Mouse (Mus musculus) hindbrain, embryonic 11.5 days (tissue): ENCODE data around the gene Aak1. TPM values are rescaled to one million over a fixed set of nuclear protein-coding genes. Genes with fewer than 3 reads are reported as not detected.

ENCODE experiments used
- ATAC-seq: fragments of 200-750 bp; cut with Nextera tagmentation; 2 replicates; pipeline ENCODE4 v1.8.0; 2017; ENCODE audit warnings: mild to moderate bottlenecking, moderate TSS enrichment, moderate library complexity; ENCODE audit not compliant: low FRiP score
- DNase-seq: peaks from one replicate; pipeline ENCODE4 v3.0.0-alpha.2; 2015; ENCODE audit warnings: low spot score
- H3K27ac ChIP-seq: fragments of 300-500 bp; sonication (generic); 2 replicates; pipeline ENCODE4 v1.5.1; 2014; ENCODE audit warnings: mild to moderate bottlenecking, low read depth, low read length
- H3K27me3 ChIP-seq: fragments of 300-500 bp; sonication (generic); 2 replicates; pipeline ENCODE4 v1.6.1; 2014; ENCODE audit warnings: mild to moderate bottlenecking, low read length, moderate library complexity, mixed read lengths; ENCODE audit not compliant: control insufficient read depth, insufficient read depth
- H3K36me3 ChIP-seq: fragments of 300-500 bp; sonication (generic); 2 replicates; pipeline ENCODE4 v1.6.1; 2014; ENCODE audit warnings: mild to moderate bottlenecking, low read length, moderate library complexity, mixed read lengths; ENCODE audit not compliant: control insufficient read depth, insufficient read depth
- H3K4me1 ChIP-seq: fragments of 300-500 bp; sonication (generic); replicated peaks from 2 replicates; pipeline ENCODE4 v1.6.1; 2014; ENCODE audit warnings: low read length, mixed read lengths; ENCODE audit not compliant: control insufficient read depth, insufficient read depth
- H3K4me2 ChIP-seq: fragments of 300-500 bp; sonication (generic); replicated peaks from 2 replicates; pipeline ENCODE4 v1.6.1; 2014; ENCODE audit warnings: mild to moderate bottlenecking, low read depth, low read length
- H3K4me3 ChIP-seq: fragments of 300-500 bp; sonication (generic); 2 replicates; pipeline ENCODE4 v1.5.1; 2014; ENCODE audit warnings: low read depth, low read length
- H3K9ac ChIP-seq: fragments of 300-500 bp; sonication (generic); 2 replicates; pipeline ENCODE4 v1.6.1; 2014; ENCODE audit warnings: low read depth, low read length
- H3K9me3 ChIP-seq: fragments of 300-500 bp; sonication (generic); 2 replicates; pipeline ENCODE4 v1.6.1; 2016; ENCODE audit warnings: low read length; ENCODE audit not compliant: control insufficient read depth
- WGBS: fragments of 180-500 bp; shearing (Covaris S2); extraction: QIAGEN DNeasy Blood & Tissue Kit; methylation state at CpG from one replicate; pipeline ENCODE4 v1.1.7; 2014; 5-methylcytosine and 5-hydroxymethylcytosine counted together
- polyA plus RNA-seq: library from polyadenylated mRNA; unstranded; fragments of >200 nt; fragmentation: Nextera tagmentation; extraction: Ambion mirVana; gene quantifications from 2 replicates; pipeline ENCODE4 v1.2.1, GENCODE M21; 2014

Gene Aak1
- polyA plus RNA-seq, 1 experiment from 2014 or later = 33.0 TPM

DNA sequence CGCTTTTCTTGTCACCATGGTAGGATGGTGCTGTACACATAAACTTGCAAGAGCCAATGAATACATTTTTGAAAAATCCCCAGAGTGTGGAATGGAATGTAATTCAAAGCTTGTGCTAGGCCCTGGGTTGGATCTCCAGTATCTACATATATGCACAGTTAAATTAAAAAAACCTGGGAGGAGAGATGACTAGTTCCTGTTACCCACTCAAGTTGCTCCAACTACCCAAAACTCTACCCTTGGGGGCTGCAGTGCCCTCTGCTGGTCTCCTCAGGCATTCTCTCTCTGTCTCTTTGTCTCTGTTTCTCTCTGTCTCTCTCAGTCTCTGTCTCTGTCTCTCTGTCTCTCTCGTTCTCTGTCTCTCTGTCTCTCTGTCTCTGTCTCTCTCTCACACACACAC lies 21.9 kb upstream of the Aak1 start:
- ATAC-seq (no peak), DNase-seq (no peak)
- Histone ChIP-seq H3K27ac (no peak overlapping the region), H3K27me3 (no peaks in the 10 kb centered on the region; the same call in 1 of the 2 replicates), H3K9ac (no peak overlapping the region), H3K36me3 (no peaks in the 10 kb centered on the region), H3K4me2 (no peak overlapping the region), H3K4me1 (peaks cover 2% of the 10 kb centered on the region; the same call in 1 of the 2 replicates), H3K9me3 (no peaks in the 10 kb centered on the region), H3K4me3 (no peak overlapping the region)
- 88% methylated on average over 2 of the region's 2 CpGs for WGBS

DNA sequence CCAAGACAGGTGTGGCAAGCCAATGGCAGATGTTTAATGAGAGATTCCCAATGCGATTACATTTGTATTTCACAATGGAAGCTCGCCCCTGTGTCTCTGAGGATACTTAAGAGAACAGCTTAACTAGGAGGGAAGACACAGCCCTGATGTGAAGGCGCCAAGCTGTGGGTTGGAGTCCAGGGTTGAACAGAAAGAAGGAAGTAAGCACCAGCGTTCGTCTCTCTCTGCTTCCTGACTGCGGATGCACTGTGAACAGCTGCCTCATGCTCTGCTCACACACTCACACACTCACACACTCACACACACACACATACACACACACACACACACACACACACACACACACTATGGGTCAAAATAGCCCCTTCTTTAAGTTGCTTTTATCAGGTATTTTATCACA lies 19.5 kb upstream of the Aak1 start:
- Histone ChIP-seq H3K27me3 (no peaks in the 10 kb centered on the region), H3K36me3 (no peaks in the 10 kb centered on the region), H3K9ac (no peak overlapping the region), H3K4me2 (no peak overlapping the region), H3K27ac (no peak overlapping the region), H3K4me3 (no peak overlapping the region), H3K4me1 (no peaks in the 10 kb centered on the region), H3K9me3 (no peaks in the 10 kb centered on the region)
- DNase-seq (no peak), ATAC-seq (no peak)
- WGBS = 84% methylated on average over 6 of the region's 6 CpGs

- no peaks in the 10 kb centered on the region for H3K4me1 ChIP-seq
- WGBS = 73% methylated on average over 10 of the region's 10 CpGs
- DNase-seq = no peak
- H3K36me3 ChIP-seq = no peaks in the 10 kb centered on the region
- no peak for ATAC-seq
- no peak overlapping the region for H3K4me3 ChIP-seq
- no peak overlapping the region for H3K9ac ChIP-seq
- no peak overlapping the region for H3K4me2 ChIP-seq
- H3K27me3 ChIP-seq = no peaks in the 10 kb centered on the region
- no peak overlapping the region for H3K27ac ChIP-seq
- H3K9me3 ChIP-seq = no peaks in the 10 kb centered on the region
Measured at GRCm38 (mm10) chr6:86830738-86831500, 18.4 kb upstream of the Aak1 start.

DNA sequence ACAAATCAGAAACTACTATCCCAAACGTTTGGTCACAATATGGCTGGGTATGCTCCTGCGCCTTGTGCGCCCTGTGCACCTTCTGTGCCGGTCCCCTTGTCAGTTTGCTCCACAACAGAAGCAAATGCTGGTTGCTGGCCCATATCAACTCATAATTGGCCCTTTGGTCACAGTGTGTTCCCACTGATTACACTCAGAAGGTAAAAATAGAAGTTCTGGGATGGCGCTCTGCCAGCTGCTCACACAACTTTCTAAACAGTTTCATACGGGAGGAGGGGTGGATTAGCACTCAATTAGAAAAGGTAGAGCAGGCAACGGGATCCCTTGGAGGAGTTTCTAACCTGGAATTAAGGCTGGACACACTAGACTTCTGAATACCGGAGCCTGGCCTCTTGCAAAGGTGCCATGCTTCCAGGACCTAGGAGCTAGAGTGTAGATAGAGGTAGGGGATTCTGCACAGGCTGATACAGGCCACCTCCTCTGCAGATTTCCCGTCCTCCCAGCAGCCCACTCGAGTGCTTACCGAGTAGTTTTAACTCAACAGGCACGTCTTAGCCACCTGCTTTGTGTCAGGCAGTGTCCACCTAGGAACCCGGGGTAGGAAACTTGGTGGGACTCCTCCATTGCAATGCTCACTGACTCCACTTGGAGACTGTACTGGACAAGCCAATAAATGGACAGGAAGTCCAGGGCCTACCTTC lies 16.4 kb upstream of the Aak1 start:
- DNase-seq = no peak
- no peak overlapping the region for H3K4me3 ChIP-seq
- no peak overlapping the region for H3K9ac ChIP-seq
- no peak overlapping the region for H3K4me2 ChIP-seq
- WGBS = 85% methylated on average over 13 of the region's 13 CpGs
- no peak overlapping the region for H3K27ac ChIP-seq
- H3K4me1 ChIP-seq = no peaks in the 10 kb centered on the region
- no peak for ATAC-seq
- H3K36me3 ChIP-seq = no peaks in the 10 kb centered on the region
- H3K27me3 ChIP-seq = no peaks in the 10 kb centered on the region
- no peaks in the 10 kb centered on the region for H3K9me3 ChIP-seq

DNA sequence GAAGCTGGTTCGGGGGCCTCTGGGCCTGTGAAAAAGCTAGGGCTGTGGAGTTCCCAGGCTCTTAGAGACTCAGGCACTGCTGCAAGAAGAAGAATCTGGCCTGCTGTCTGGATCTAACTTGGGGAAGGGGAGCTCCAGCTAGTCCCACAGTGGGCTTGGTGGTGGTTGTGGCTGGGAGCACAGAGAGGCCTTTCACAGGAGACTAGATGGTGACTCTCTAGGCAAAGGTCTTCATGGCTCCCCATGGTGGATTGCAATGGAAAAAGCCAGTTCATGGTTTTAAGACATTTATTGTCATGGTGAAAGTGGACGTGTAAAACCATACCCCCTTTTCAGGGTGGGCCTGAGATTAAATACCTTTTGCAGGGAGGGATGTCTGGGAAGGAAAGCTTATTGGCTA lies 10.2 kb upstream of the Aak1 start:
- no peak overlapping the region for H3K27ac ChIP-seq
- H3K9me3 ChIP-seq = no peaks in the 10 kb centered on the region
- no peak overlapping the region for H3K9ac ChIP-seq
- H3K4me1 ChIP-seq = no peaks in the 10 kb centered on the region
- no peaks in the 10 kb centered on the region for H3K27me3 ChIP-seq
- ATAC-seq (no peak), DNase-seq (no peak)
- H3K4me2 ChIP-seq = no peak overlapping the region
- WGBS = 82% methylated on average over 2 of the region's 2 CpGs
- no peak overlapping the region for H3K4me3 ChIP-seq
- H3K36me3 ChIP-seq = no peaks in the 10 kb centered on the region

DNA sequence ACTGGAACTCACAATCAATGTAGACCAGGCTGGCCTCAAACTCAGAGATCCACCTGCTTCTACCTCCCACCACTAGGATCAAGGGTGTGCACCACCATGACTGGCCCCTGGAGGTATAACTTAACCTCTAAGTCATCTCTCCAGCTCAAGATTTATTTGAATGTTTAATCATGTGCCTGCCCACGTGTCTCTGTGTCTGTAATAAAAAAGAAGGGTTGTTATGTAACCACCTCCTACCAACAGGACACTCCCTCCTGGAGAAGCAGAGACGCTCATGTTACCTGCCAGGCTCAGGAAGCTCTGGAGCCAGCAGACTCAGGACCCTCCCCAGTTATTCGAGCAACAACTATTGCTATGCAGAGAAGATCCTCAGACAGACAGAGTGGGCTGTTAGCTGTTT lies 7.4 kb upstream of the Aak1 start:
- H3K27ac ChIP-seq = no peak overlapping the region
- DNase-seq = no peak
- WGBS = 72% methylated on average over 3 of the region's 3 CpGs
- H3K9ac ChIP-seq = no peak overlapping the region
- no peak overlapping the region for H3K4me2 ChIP-seq
- no peaks in the 10 kb centered on the region for H3K4me1 ChIP-seq
- no peaks in the 10 kb centered on the region for H3K9me3 ChIP-seq
- ATAC-seq = no peak
- no peaks in the 10 kb centered on the region for H3K27me3 ChIP-seq
- H3K4me3 ChIP-seq = no peak overlapping the region
- no peaks in the 10 kb centered on the region for H3K36me3 ChIP-seq

DNA sequence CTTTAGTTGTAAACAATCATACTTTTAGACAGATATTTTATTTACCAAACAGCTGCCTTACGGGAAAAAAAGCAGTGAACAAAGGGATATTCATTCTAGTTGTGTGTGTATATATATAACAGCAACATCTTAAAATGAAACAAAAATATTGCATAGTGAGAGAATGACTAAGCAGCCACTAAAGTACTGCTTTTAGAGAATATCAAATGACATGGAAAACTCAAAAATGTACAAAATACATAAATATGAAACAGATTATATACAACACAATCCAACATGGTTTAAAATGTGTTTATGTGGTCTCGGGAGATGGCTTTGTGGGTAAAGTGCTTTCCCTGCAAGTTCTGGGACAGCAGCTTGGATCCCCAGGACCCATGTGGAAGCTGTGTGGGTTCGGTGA lies 5.7 kb upstream of the Aak1 start:
- Histone ChIP-seq H3K27ac (no peak overlapping the region), H3K9me3 (no peaks in the 10 kb centered on the region), H3K36me3 (no peaks in the 10 kb centered on the region), H3K4me3 (no peak overlapping the region), H3K4me1 (no peaks in the 10 kb centered on the region), H3K27me3 (no peaks in the 10 kb centered on the region), H3K4me2 (no peak overlapping the region), H3K9ac (no peak overlapping the region)
- ATAC-seq (no peak), DNase-seq (no peak)
- WGBS = 83% methylated on average over 3 of the region's 3 CpGs

DNA sequence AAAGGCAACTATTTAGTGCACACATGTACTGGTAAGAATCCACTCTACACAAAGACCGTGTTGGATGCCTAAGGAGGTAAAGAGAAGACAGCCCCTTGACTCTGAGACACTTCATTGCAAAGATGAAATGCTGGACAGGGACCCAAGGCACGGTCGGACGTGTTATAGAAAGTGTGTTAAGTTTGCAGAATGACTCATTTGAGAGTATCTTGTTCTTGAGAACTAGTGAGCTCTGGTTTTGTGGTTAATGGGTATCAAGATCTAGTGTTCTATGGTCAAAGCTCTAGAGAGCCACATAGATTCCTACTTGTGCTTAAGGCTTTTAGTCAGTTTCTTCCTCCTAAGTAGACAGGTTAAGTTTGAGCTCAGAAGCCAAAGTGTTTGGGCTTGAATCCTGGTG lies 2.9 kb upstream of the Aak1 start:
- Histone ChIP-seq H3K9me3 (no peaks in the 10 kb centered on the region), H3K4me3 (no peak overlapping the region), H3K27ac (no peak overlapping the region), H3K4me2 (no peak overlapping the region), H3K27me3 (no peaks in the 10 kb centered on the region), H3K4me1 (0 out of 2 replicates have a peak, but pooled peaks cover 3% of the 10 kb centered on the region), H3K36me3 (no peaks in the 10 kb centered on the region), H3K9ac (no peak overlapping the region)
- ATAC-seq (no peak), DNase-seq (no peak)
- WGBS = 87% methylated on average over 4 of the region's 4 CpGs

DNA sequence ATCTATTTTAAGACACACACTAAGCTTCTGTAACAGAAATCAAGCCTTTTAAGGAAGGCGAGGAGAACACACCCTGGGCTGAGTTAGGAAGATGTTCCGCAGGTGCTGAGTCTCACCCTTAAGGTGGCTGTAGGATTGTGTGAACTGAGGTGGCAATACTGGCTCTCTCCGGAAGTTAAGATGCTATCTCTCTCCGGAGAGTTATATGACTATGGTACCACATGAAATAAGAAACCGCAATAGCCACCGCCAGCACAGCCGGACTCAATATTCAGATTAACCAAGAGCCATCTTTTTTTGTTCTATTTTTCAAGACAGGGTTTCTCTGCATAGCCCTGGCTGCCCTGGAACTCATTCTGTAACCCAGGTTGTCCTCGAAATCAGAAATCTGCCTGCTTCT lies 1.5 kb upstream of the Aak1 start:
- no peak overlapping the region for H3K4me3 ChIP-seq
- H3K9ac ChIP-seq = no peak overlapping the region

More for the DNA sequence above, 1.5 kb upstream of the Aak1 start:
- H3K36me3 ChIP-seq = no peaks in the 10 kb centered on the region
- no peak for ATAC-seq
- DNase-seq = no peak
- H3K27me3 ChIP-seq = no peaks in the 10 kb centered on the region
- no peaks in the 10 kb centered on the region for H3K9me3 ChIP-seq
- 0 out of 2 replicates have a peak, but pooled peaks cover 3% of the 10 kb centered on the region for H3K4me1 ChIP-seq
- 90% methylated on average over 8 of the region's 8 CpGs for WGBS
- peak overlapping the region; percentile 73; the same call in 1 of the 2 replicates for H3K4me2 ChIP-seq
- no peak overlapping the region for H3K27ac ChIP-seq
